Mouse (Mus musculus): ENCODE data around the gene Rnf115.

GRCm38 (mm10) chr3:96696766-96697732, 30.4 kb upstream of the Rnf115 start:
- TF ChIP-seq POLR2A (IDR thresholded peaks at IDR 0.05; ENCODE audit: borderline replicate concordance, insufficient read depth, low read length) = 0 out of 2 replicates have a peak, but pooled peaks have one; percentile 23
- no peak for TF ChIP-seq CTCF (IDR thresholded peaks at IDR 0.05; ENCODE audit: borderline replicate concordance, insufficient read depth, low read depth, low read length)
